Mouse (Mus musculus): ENCODE data around the gene Cpne6. TPM values are rescaled to one million over a fixed set of nuclear protein-coding genes. Genes with fewer than 3 reads are reported as not detected.

Cpne6 gene
- polyA plus RNA-seq, 1 experiment: not detected

DNA sequence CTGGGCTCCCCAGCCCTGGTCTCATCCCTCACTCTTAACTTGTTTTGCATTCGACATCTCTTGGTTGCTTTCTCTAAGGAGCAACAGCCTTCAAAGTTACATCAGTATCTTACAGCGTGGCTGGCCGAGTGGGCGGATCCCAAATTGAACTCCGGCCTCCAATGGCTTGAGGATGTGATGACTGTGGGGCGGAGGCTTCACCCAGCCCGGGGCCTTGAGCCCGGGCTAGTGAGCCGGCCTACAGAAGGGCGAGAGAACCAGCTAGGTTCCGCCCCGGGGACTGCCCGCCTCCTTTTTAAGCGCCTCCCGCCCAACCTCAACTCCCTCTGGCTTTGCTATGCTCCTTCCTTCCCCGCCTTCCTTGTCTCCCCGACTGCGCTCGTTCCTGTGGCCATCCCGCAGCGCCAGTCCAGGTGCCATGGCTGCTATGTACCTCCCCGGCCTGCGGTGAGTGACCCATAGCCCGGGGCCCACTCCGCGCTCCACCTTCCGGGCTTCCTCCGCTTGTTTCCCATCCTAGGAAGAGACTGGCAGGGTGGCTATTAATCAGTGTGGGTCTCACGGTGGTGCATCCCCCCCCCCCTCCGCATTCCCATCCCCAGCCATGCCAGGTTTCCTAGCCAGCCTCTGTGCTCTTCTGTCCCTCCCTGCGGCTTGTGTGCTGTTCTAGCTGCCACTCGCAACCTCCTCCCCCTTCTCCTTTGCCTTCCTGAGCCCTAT lies 30.0 kb downstream of the Cpne6 start, which contains the start of gene Pck2:
Gene Pck2, plus strand, starts transcription at position 200 of the 720 bp plus-strand sequence.
- Histone ChIP-seq H3K27me3 (ENCODE audit: control insufficient read depth, insufficient read depth, low read length, poor library complexity, severe bottlenecking) (no peaks in the 10 kb centered on the region), H3K9ac (ENCODE audit: low read depth, poor library complexity, severe bottlenecking) (peak within 1 kb of the TSS; percentile 92), H3K27ac (ENCODE audit: insufficient read depth, low read length) (peak within 1 kb of the TSS; percentile 71), H3K9me3 (replicated peaks; ENCODE audit: control insufficient read depth, insufficient read depth, low read length, poor library complexity, severe bottlenecking) (no peaks in the 10 kb centered on the region), H3K4me1 (ENCODE audit: control insufficient read depth, insufficient read depth, low read length) (peaks cover 2% of the 10 kb centered on the region), H3K36me3 (ENCODE audit: control insufficient read depth, insufficient read depth, low read length, poor library complexity, severe bottlenecking) (peaks cover 18% of the 10 kb centered on the region), H3K4me3 (ENCODE audit: low read depth, low read length) (peak within 1 kb of the TSS; percentile 89)
- TF ChIP-seq CTCF (IDR thresholded peaks at IDR 0.05; ENCODE audit: low read depth, low read length): no peak
- peak; percentile 74 for TF ChIP-seq POLR2A (IDR thresholded peaks at IDR 0.05; ENCODE audit: insufficient read depth, low read length)

DNA sequence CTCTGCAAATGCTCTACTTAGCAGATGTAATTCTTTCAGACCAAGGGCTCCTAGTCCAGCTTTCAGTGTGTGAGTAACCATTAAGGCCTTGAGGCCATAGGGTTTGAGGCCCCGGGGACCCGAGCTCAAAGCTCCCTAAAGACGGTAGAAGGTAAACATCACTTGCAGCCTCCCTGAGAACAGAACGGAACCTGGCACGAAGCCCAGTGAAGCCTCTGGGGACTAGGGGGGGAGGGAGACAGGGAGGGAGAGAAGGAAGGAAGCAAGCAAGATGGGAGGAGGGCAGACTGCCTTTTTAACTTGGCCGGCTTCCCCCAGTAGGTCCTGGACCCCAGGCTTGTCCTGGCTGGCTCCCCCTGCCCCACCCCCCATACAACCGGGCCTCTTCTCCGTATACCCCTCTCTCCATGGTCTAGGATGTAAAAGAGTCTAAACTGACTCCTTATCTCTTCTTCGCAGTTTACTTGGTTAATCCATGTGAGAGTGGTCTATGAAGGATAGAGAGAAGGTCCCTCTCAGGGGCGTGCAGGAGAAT lies 30.6 kb downstream of the Cpne6 start:
- H3K9me3 ChIP-seq (replicated peaks; ENCODE audit: control insufficient read depth, insufficient read depth, low read length, poor library complexity, severe bottlenecking): no peaks in the 10 kb centered on the region
- H3K36me3 ChIP-seq (ENCODE audit: control insufficient read depth, insufficient read depth, low read length, poor library complexity, severe bottlenecking): peaks cover 22% of the 10 kb centered on the region
- peak overlapping the region; percentile 5; the same call in 1 of the 2 replicates for H3K27ac ChIP-seq (ENCODE audit: insufficient read depth, low read length)
- peak overlapping the region; percentile 89 for H3K4me3 ChIP-seq (ENCODE audit: low read depth, low read length)
- peaks cover 2% of the 10 kb centered on the region for H3K4me1 ChIP-seq (ENCODE audit: control insufficient read depth, insufficient read depth, low read length)
- no peaks in the 10 kb centered on the region for H3K27me3 ChIP-seq (ENCODE audit: control insufficient read depth, insufficient read depth, low read length, poor library complexity, severe bottlenecking)
- peak overlapping the region; percentile 92 for H3K9ac ChIP-seq (ENCODE audit: low read depth, poor library complexity, severe bottlenecking)
- TF ChIP-seq CTCF (IDR thresholded peaks at IDR 0.05; ENCODE audit: low read depth, low read length) (no peak), EP300 (IDR thresholded peaks at IDR 0.05; ENCODE audit: insufficient read depth, low read depth, low read length) (no peak), POLR2A (IDR thresholded peaks at IDR 0.05; ENCODE audit: insufficient read depth, low read length) (no peak)

DNA sequence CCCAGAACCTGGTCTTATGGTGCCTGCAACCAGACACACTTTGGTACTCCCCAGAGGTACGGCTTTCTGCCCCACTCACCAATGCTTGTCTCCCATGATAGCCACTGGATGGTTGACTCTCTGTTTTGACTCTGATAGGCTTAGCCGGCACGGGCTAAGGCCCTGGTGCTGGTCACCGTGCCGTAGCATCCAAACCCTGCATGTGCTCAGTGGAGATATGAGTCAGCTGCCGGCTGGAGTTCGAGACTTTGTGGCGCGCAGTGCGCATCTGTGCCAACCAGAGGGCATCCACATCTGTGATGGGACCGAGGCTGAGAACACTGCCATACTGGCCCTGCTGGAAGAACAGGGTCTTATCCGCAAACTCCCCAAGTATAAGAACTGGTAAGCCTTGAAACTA lies 32.0 kb downstream of the Cpne6 start:
- Histone ChIP-seq H3K4me3 (ENCODE audit: low read depth, low read length) (no peak overlapping the region), H3K9me3 (replicated peaks; ENCODE audit: control insufficient read depth, insufficient read depth, low read length, poor library complexity, severe bottlenecking) (no peaks in the 10 kb centered on the region), H3K27ac (ENCODE audit: insufficient read depth, low read length) (no peak overlapping the region), H3K36me3 (ENCODE audit: control insufficient read depth, insufficient read depth, low read length, poor library complexity, severe bottlenecking) (peaks cover 30% of the 10 kb centered on the region), H3K27me3 (ENCODE audit: control insufficient read depth, insufficient read depth, low read length, poor library complexity, severe bottlenecking) (no peaks in the 10 kb centered on the region), H3K9ac (ENCODE audit: low read depth, poor library complexity, severe bottlenecking) (no peak overlapping the region), H3K4me1 (ENCODE audit: control insufficient read depth, insufficient read depth, low read length) (peaks cover 2% of the 10 kb centered on the region)
- TF ChIP-seq POLR2A (IDR thresholded peaks at IDR 0.05; ENCODE audit: insufficient read depth, low read length): no peak
- no peak for TF ChIP-seq CTCF (IDR thresholded peaks at IDR 0.05; ENCODE audit: low read depth, low read length)
- no peak for TF ChIP-seq EP300 (IDR thresholded peaks at IDR 0.05; ENCODE audit: insufficient read depth, low read depth, low read length)

GRCm38 (mm10) chr14:55544334-55544733 lies 34.1 kb downstream of the Cpne6 start:
- Histone ChIP-seq H3K27ac (ENCODE audit: insufficient read depth, low read length) (no peak overlapping the region), H3K36me3 (ENCODE audit: control insufficient read depth, insufficient read depth, low read length, poor library complexity, severe bottlenecking) (peaks cover 49% of the 10 kb centered on the region), H3K9ac (ENCODE audit: low read depth, poor library complexity, severe bottlenecking) (no peak overlapping the region), H3K9me3 (replicated peaks; ENCODE audit: control insufficient read depth, insufficient read depth, low read length, poor library complexity, severe bottlenecking) (no peaks in the 10 kb centered on the region), H3K4me1 (ENCODE audit: control insufficient read depth, insufficient read depth, low read length) (peaks cover 2% of the 10 kb centered on the region), H3K27me3 (ENCODE audit: control insufficient read depth, insufficient read depth, low read length, poor library complexity, severe bottlenecking) (no peaks in the 10 kb centered on the region), H3K4me3 (ENCODE audit: low read depth, low read length) (no peak overlapping the region)
- no peak for TF ChIP-seq POLR2A (IDR thresholded peaks at IDR 0.05; ENCODE audit: insufficient read depth, low read length)
- TF ChIP-seq EP300 (IDR thresholded peaks at IDR 0.05; ENCODE audit: insufficient read depth, low read depth, low read length): no peak
- no peak for TF ChIP-seq CTCF (IDR thresholded peaks at IDR 0.05; ENCODE audit: low read depth, low read length)

- H3K36me3 ChIP-seq (ENCODE audit: control insufficient read depth, insufficient read depth, low read length, poor library complexity, severe bottlenecking): peaks cover 36% of the 10 kb centered on the region
- no peak overlapping the region for H3K27ac ChIP-seq (ENCODE audit: insufficient read depth, low read length)
- no peak overlapping the region for H3K9ac ChIP-seq (ENCODE audit: low read depth, poor library complexity, severe bottlenecking)
- H3K4me3 ChIP-seq (ENCODE audit: low read depth, low read length): no peak overlapping the region
- H3K4me1 ChIP-seq (ENCODE audit: control insufficient read depth, insufficient read depth, low read length): peaks cover 1% of the 10 kb centered on the region
- H3K27me3 ChIP-seq (ENCODE audit: control insufficient read depth, insufficient read depth, low read length, poor library complexity, severe bottlenecking): no peaks in the 10 kb centered on the region
- no peaks in the 10 kb centered on the region for H3K9me3 ChIP-seq (replicated peaks; ENCODE audit: control insufficient read depth, insufficient read depth, low read length, poor library complexity, severe bottlenecking)
- TF ChIP-seq POLR2A (IDR thresholded peaks at IDR 0.05; ENCODE audit: insufficient read depth, low read length) (no peak), EP300 (IDR thresholded peaks at IDR 0.05; ENCODE audit: insufficient read depth, low read depth, low read length) (no peak), CTCF (IDR thresholded peaks at IDR 0.05; ENCODE audit: low read depth, low read length) (no peak)
Measured at GRCm38 (mm10) chr14:55550191-55550590, 39.9 kb downstream of the Cpne6 start.

DNA sequence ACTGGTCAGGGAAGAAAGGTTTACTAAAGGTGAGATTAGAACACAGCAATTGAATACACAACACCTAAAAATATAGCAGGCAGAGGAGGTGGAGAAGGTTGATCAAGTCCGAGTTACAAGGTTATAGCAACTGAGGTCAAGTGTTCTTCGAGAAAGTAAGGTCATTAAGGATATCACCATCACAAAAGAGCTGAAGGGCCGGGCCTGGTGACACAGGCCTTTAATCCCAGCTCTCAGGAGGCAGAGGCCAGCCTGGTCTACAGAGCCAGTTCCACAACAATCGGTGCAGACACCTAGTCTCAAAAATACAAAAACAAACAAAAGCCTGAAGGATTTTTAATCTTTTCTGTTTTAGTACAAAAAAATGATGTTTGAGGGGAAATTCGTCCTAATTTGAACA lies 41.1 kb downstream of the Cpne6 start:
- Histone ChIP-seq H3K4me1 (ENCODE audit: control insufficient read depth, insufficient read depth, low read length) (peaks cover 1% of the 10 kb centered on the region), H3K9me3 (replicated peaks; ENCODE audit: control insufficient read depth, insufficient read depth, low read length, poor library complexity, severe bottlenecking) (no peaks in the 10 kb centered on the region), H3K4me3 (ENCODE audit: low read depth, low read length) (no peak overlapping the region), H3K36me3 (ENCODE audit: control insufficient read depth, insufficient read depth, low read length, poor library complexity, severe bottlenecking) (peaks cover 27% of the 10 kb centered on the region), H3K27me3 (ENCODE audit: control insufficient read depth, insufficient read depth, low read length, poor library complexity, severe bottlenecking) (no peaks in the 10 kb centered on the region), H3K27ac (ENCODE audit: insufficient read depth, low read length) (no peak overlapping the region), H3K9ac (ENCODE audit: low read depth, poor library complexity, severe bottlenecking) (no peak overlapping the region)
- TF ChIP-seq POLR2A (IDR thresholded peaks at IDR 0.05; ENCODE audit: insufficient read depth, low read length) (no peak), CTCF (IDR thresholded peaks at IDR 0.05; ENCODE audit: low read depth, low read length) (no peak), EP300 (IDR thresholded peaks at IDR 0.05; ENCODE audit: insufficient read depth, low read depth, low read length) (peak; percentile 84)
